Mouse (Mus musculus) cerebellum, postnatal 14 days (tissue): ENCODE measurements around the gene Rpa1.
"Not testable (repeated sequence)": the region's sequence is repeated elsewhere in the genome, so short reads cannot be mapped to it uniquely, and the experiment has no call there.

Experiments
- DNase-seq, 2 experiments: peaks; one replicate each; pipeline ENCODE4 v3.0.0; 2021; ENCODE audit warnings: mixed read lengths in 2 of 2

Rpa1 gene

DNA sequence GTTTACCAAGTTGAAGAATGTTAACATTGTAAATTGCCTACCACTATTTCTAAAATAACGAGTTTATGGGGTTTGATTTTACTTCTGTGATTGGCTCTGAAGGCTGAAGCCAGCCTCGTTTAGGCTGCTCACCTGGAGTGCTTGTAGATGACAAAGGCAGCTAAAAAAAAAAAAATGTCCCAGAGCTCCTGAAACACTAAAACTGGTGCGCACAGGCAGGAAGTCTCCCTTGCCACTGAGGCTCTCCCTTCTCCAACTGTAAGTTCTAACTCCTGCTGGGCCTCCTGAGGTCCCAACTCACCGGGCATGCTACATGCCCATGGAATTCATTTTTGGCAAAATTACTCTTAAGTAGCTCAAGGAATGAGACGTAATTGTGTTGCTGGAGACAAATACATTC lies 28.9 kb downstream of the Rpa1 start:
- no peak for DNase-seq

DNA sequence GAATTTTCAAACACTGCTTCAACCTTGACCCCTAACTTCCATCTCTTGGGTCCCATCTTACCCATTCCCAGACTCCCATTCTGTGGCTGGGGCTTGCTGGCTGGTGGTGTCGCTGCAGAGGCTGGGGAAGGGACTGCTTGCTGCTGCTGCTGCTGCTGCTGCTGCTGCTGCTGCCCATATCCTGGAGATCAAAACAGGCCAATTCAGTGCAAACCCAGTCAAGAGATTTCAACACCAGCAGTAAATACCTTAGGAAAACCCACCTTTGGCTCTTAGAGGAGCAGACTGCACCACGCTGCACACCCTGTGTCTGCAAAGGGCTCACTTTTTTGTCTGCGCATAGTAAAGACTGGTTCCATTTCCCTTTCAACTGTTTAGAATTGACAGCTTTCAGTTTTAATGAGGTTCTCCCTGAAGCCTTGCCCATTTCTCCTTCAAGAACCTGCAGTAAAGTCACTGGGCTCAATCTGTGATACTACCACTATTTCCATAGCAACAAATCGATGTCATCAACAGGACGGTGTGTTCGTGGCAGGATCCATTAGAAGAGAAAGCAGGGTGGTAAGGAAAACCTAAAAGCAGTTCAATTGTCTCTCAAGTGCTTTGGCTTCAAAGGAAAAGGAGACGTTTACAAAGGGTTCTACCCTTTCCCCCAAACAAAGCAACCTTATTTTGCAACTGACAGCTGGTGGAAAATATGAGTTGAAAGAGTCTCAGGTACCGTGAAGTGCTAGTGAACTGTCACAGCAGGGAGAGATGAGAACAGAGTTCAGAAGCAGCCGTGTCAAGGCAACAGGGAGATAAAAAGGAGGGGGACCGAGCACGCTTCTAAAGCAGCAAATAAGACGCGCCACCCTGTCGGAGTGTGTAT lies 29.5 kb downstream of the Rpa1 start:
- no peak for DNase-seq

DNA sequence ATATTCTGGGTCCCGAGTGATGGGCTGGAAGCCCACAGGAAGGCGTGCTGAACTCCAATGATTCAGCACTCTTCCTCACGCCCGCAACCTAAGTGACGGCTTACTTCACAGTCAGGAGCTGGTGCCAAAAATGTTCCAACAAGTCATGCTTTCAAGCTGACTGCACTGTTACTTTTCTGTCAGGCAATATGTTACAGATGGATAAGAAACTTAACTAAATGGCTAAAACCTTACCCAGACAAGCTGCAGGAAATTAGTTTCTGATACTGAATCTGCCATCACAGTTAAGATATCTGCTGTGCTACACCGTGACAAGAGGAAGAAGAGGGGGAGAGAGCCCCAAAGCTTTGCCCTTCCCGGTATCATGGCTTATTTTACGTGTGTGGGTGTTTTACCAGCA lies 34.3 kb downstream of the Rpa1 start:
- no peak for DNase-seq

DNA sequence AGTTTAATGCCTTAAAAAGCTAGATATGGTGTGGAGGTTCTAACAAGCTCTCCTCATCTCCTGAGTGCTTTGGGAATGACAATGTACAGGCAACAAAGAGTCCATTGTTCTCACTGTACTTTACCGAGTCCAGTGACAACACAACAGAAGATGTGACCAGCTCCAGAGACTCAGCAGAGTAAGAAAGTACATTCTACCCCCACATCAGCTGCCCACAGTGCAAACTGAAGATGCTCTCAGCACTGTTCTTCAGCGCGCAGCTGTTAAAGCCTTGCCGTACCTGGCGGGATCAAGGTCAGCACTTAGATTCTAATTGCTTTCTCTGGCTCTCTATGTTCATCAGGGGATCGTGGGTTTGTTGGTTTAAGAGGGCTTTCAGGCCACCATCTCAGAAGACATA lies 36.4 kb downstream of the Rpa1 start:
- no peak for DNase-seq

DNA sequence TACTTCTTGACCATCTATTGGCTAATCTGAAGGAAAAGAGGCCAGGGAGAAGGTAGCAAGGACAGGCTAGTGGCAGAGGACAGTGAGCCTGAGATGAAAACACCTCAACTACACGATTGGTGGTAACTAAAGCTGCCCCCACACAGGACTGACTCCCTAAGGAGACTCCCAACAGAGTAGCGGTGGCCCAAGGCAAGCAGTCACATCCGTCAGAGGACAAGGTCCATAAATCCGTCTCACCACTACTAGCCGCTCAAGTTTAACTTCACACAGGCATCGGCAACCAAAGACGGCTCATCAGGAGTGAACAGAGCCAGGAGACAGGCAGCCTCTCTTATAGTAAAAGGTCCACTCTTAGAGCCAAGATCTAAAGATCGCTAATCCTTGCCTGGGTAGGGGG lies 37.3 kb downstream of the Rpa1 start:
- no peak for DNase-seq

DNA sequence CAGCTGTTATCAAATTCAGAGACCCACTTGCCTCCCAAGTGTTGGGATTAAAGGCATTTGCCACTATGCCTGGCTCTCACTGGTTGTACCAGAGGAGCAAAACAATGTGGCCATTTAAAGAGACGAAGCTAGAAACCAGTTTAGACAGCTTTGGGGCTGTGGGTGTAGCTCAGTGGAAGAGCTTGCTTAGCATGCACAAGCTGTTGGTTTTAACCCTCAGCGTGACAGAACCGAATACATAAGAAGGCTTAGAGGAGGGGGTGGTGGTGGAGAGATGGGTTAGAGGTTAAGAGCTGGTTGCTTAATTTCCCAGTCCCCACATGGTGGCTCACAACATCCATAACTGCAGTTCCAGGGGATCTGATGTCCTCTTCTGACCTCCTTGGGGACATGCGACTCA lies 39.5 kb downstream of the Rpa1 start:
- no peak for DNase-seq

DNA sequence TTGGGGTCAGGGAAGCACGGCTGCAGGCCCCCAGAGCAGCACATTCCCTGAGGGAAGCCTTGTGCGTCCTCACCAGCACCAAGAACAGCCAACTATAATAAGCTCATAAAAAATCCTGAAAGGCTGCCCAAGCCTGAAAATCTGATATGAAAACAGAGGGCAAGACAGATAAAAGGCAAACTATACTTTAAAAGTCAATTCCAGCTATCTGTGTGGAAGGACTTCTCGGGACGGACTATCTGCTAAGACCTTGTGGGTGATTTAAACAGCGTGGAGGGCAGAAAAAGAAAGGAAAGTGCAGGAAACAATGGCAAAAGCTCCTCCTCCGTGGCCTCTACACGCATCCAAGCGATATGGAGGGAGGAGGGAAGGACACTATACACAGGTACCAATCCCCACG lies 43.3 kb downstream of the Rpa1 start:
- DNase-seq = no peak

DNA sequence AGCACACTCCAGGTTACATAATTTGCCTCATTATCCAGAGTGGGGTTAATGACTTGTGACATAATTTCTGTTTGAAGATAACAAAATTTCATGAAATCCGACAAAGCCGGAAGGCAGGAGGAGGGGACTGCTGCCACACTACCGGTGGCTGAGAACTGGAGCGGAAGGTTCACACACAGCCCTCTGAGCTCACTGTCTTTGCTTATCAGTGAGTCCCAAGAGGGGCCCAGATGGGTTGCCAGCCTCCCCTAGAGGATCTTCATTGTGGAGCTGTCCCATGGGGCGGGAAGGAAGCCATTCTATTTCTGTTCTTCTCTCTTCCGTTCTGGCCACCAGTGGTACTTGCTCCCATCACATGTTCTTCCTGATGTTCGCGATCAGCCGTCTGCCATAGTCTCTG lies 47.2 kb downstream of the Rpa1 start:
- DNase-seq = no peak

DNA sequence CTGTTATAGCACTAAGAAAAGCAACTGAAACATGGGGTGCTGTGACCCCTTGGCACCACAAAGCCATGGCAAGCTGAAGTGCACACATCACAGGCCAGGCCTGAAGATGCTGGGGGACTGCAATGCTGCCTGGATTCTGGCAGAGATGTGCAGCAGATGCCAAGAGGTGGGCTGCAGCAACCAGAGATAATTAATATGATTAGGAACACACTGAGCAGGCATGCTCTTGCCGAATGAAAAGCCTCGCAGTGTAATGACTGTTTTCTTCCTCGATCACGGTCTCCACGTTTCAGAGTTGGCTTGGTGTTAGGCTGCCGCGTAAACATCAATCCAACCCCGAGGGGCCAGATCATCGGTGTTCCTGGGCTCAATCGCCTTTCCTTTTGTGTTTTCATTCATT lies 48.3 kb downstream of the Rpa1 start:
- no peak for DNase-seq

DNA sequence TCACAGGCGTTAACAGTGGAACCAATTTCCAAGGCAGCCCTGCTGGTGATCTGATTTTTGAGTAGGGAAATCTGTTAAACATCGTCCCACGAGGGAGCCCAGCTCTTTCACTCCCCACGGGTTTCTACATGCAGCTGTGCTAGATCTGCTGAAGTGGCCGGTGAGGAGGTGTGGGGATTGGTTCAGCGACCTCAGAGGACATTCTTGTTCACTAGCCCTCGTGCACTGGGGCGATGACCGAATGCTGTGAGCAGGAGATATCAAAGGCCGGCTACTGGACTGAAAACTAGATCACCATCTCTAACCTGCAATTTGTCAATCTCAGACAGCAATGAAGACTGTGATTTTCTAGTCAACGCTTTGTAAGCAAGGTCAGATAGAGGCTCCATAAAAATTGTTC lies 49.6 kb downstream of the Rpa1 start:
- DNase-seq = no peak

DNA sequence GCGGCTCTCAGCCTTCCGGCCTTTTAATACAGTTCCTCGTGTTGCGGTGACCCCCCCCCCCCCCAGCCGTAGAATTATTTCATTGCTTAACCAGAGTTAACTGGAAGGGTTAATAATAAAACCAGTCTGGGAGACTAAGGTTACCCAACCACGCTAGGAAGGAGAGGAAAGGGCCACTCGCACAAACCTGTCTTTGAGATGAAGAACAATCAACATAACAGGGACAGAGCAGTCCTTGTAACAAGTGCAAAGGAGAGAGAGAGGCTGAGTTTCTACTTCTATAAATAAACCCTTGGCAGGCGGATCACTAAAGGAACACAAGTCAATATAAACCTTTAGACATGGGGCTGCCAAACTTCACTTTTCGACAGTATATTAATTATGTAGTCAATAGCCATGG lies 50.5 kb downstream of the Rpa1 start:
- no peak for DNase-seq

DNA sequence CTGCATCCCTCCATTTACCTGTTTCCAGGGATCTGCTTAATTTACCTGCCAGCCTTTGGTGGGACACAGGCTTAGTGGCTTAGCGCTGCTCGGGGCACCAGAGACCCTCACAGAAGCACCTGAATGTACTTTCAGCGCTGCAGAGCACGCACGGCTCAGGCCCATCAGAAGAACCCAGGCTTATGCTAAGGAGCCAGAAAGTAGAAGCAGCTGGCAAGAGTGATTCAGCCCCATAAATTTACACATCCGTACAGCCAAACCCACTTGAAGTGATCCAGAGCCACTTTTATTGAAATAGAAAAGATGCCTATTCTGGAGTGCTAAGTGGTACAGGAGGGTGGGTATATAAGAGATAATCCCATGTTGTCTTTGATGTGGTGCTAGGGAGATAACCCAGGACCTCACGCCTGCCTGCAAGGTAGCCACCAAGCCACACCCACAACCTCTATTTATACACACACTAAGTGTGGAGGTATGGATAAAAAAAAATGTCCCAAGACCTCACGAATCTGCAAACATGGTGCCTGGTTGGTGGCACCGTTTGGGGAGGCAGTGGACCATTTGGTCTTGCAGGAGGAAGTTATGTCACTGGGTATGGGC lies 51.6 kb downstream of the Rpa1 start:
- no peak for DNase-seq

DNA sequence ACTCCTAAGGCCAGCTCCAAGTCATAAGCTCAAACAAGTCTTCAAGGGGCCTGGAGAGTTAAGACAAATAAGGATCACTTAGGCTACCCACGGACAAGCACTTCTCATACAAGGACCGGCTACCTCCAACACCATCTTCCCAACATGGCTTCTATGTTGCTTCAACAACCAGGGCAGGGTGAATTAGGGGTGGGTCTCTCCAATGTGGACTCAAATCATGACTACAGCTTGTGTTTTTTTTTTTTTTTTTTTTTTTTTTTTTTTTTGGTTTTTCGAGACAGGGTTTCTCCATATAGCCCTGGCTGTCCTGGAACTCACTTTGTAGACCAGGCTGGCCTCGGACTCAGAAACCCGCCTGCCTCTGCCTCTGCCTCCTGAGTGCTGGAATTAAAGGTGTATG lies 52.6 kb downstream of the Rpa1 start:
- DNase-seq = not testable (repeated sequence)

DNA sequence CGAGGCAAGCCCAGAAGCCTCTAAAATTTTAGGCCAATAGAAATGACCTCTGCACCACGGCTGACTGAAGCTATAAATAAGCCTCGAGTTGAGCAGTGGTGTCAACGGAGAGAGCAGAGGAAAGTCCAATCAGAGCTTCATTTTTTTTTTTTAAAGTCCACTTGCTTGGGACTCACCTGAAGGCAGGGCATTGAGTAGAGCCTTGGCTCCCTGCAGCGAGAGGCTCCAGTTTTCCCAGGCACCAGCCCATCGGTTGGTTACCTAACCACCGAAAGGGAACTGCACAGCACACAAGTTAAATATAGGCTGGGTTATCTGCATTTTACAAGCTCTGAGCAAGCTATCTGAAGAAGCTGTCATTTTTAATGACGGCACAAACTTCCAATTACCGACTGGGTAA lies 53.3 kb downstream of the Rpa1 start:
- no peak for DNase-seq

DNA sequence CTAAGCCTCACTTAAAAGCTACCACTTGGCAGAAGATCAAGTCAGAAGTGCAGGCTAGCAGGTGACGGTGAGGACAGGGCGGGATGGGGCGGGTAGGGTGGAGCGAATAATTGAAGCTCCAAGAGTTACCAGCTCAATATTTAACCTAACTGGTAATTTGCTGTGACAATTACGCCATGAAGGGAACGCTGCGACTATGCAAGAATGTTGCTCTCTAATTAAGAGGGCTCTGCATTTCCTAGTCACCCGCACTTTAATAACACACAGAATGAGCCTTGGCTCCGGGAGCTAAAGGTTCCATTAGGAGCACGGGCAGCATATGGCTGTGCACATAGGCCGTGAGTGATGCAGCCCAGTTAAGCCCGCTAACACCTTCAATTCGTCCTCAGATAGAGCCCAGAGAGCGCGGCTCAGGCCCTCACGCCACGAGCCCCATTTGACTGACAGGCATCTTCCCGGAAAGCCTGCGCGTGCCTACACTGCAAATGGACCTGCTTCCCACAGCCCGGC lies 54.2 kb downstream of the Rpa1 start:
- no peak for DNase-seq

DNA sequence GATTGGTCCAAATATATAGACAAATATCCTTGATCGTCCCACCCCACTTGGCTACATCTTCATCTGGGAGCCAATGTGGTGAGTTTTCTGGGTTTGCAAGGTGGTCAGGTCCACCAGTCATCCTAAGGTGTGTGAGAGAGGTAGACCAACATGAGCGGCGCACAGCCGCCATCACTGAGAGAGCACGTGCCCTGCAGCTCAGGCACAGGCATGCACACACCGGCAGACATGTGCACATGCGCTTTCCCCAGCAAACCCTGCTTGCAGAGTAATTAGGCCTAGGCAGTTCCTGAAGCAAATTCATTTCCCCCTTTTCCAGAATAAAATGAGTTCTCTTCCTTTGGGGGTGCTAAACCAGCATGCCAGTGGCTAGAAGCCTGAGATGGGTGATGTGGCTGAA lies 55.8 kb downstream of the Rpa1 start:
- DNase-seq = no peak

DNA sequence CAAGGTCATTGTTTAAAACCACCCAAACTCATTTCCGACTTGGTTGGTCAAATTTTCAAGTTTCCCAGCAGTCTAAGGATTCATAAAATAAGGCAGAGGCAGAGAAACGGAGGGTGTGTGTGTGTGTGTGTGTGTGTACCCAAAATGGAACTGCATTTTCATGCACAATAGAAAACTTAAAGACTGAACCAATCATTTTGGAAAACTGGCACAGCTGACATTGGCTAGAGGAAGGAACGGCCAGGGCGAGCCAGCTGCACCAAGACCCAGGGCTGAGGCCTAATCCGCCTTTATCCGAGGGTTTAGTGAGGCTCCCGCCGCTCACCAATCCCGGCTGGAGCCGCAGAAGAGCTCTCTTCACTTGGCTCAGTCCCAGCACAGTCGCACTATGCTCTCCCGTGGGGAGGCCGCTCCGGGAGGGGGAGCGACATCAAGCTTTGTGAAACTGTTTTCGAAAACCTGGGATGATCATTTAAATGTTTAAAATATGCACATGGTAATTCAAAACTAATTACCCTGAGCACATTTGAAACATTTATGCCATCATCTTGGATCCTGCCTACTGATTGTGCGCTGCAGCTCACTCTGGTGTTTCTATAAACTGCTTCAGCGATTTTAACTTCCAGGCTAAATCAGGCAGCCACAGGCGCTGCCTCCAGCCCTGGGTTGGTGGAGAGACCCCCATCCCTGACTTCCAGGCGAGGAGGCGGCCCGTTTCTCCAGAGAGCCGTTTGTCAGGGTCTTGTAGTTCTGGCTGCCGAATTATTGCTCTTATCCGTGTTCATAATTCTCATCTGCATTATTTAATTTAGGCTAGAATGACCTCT lies 56.5 kb downstream of the Rpa1 start:
- no peak for DNase-seq

DNA sequence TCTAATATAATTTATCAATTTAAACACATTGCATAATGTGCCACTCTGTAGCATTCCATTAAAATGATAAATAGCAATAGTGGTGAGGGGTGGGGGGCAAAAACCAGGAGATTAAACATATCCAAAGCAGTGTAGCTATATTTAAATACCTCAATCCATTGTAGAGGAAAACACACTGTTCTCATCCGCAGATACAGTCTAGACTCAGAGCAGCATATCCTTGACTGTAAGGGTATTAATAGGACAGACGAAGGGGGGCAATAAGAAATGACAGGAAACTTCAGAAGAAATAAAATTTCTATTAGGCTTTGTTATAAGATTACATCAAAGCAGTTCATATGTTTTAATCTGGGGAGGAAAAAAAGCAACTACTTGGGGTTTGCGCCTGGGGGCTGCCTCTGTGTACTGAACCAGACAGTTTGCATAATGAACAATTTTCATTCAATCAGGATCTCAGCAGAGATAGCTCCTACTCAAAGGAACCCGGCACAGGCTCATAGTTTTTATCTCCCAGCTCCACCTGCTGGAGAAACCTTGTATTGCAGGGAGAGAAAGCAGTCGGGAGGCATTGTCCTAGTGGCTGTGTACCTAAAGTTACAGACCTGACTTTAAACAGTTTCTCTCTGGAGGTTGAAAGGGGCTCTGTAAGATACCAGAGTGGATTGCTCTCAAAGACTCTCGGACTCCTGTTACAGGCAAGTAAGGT lies 57.4 kb downstream of the Rpa1 start:
- DNase-seq = peak; percentile 96

DNA sequence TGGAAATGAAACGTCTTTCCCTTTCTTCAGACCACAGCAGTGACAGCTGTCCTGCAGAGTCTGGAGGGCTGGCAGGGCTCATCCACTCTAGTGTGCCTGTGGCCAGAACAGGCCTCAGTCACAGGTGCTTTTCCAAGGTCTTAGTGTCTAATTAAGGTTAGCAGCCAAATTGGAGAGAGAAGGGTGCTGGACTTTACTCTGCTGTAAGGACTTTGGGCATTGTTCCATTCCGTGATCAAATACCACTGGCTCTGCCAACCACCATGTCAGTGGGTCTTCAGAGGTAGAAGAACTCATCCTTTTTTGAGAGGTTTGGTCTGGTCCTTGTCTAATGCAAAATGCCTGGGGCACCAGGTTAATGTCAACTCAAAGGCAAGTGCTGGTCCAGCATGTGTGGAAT lies 59.0 kb downstream of the Rpa1 start:
- DNase-seq = no peak

DNA sequence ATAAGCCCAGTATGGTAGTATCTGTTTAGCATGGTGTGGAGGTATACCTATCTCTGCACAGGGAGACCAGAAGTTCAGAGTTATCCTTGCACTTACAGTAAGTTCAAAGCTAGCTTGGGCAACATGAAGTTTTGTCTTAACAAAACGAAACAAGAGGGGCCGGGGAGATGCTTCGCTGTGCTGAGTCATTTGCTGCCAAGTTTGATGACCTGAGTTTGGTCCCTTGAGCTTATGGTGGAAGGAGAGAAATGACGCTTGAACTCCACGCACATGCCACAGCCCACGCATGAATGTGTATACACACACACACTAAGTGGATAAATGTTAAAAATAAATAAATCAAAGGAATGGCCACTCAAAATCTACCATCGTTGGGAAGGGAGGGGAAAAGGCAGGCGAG lies 59.6 kb downstream of the Rpa1 start:
- DNase-seq = no peak

DNA sequence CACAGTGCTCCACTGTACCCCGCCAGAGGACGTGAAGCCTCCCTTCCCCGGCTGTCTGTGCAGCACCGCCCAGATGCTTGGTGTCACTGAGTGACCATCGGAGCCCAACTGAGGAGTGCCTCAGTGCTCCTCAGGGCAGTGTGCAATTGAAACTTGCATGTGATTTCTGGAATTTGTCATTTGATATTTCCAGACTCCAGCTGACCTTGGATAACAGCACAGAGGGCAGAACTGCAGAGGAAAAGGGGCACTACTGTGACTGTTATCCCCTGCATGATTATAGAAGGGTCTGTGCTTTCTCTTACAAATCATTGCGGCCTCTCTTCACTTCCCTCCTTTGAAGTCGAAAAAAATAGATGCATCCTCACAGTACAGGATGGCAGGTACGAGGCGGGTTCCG lies 60.2 kb downstream of the Rpa1 start:
- no peak for DNase-seq

DNA sequence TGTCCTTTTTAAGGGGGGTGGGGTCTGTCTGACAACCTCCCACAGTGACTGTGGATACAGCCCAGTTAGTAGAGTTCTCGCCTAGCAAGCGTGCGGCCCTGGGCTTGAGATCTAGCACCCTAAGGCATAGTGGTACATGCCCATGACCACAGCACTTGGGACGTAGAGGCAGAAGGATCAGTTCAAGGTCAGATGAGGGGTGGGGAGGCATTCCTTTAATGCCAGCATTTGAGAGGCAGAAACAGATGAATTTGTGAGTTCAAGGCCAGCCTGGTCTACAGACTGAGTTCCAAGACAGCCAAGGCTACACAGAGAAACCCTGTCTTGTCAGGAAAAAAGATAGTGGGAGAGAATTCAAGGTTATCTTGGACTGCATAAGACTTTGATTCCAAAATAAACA lies 61.3 kb downstream of the Rpa1 start:
- DNase-seq = no peak

DNA sequence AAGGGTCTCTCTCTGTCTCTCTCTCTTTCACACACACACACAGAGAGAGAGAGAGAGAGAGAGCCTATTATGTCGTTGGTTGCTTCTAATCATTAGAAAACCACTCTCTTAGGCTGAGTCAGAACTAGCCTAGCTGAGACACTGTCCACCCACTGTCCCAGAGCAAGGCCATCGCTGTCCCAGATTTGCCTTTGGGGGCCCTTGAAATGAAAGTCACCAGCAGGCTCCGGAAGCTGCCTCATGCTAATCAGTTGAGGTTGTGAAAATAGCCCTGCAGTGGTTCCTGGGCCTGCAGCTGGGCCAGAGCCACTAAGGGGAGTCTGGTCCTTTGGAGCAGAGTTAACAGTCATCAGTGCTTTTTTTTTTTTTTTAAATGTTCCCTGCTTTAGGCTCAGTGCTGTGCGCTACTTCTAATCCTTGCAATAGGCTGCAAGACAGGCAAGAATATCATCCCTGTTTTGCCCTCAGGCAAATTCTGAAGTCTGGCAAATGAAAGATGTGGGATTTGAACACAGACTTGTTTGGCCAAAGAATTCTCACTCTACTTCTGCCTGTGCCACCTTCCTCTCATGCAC lies 62.1 kb downstream of the Rpa1 start:
- DNase-seq = no peak
